Mouse (Mus musculus) E14TG2a.4 (cell line): Measurements from ENCODE around the gene Gm10337.

ENCODE experiments used
- CTCF ChIP-seq: conservative IDR thresholded peaks from 2 replicates; pipeline ENCODE4 v1.5.1; 2014; ENCODE audit warnings: low read length
- NANOG ChIP-seq: IDR thresholded peaks from 2 replicates; pipeline ENCODE4 v1.6.1; 2014; ENCODE audit warnings: borderline replicate concordance, low read length, mixed read lengths
- POU5F1 ChIP-seq: IDR thresholded peaks from 2 replicates; pipeline ENCODE4 v1.6.1; 2014; ENCODE audit warnings: low read length, borderline replicate concordance

- TF ChIP-seq CTCF (no peak), NANOG (no peak), POU5F1 (no peak)
These were observed 7.2 kb downstream of the Gm10337 start for GRCm38 (mm10) chr15:102510590-102511284.
